ENCODE assay signal across 10 mouse cellular contexts in genomic region chr11:87751491-87751966, GRCm38 (mm10). TPM values are rescaled to one million over a fixed set of nuclear protein-coding genes. Genes with fewer than 3 reads are reported as not detected.
DNase-seq lines count a peak whose midpoint lies in the region; ATAC-seq and TF ChIP-seq lines count a peak whose summit lies in the region.
"Had no signal": no experiment of that assay in that cellular context is flagged by ENCODE, and none has a peak within 500 bp of the region (broad histone marks: within the 10 kb centered on the region; RNA-seq: fewer than 3 reads in every experiment).

No protein-coding gene starts in this region.

- DNase-seq in heart, postnatal 0 days (ENCODE audit: low spot score): no peak
- no peak for DNase-seq in heart, postnatal 36 days
- DNase-seq in embryonic facial prominence, embryonic 10.5 days (ENCODE audit: low spot score): no peak
- peak; percentile 72 for DNase-seq in lung, postnatal 25 days (ENCODE audit: low spot score)
- DNase-seq in thymus, postnatal 0 days (ENCODE audit: low spot score): peak; percentile 94
- no peak for DNase-seq in cerebellum, adult 8-10 months
- DNase-seq in cerebellum, adult 9-11 months: no peak
- no peak for DNase-seq in right cerebral cortex, postnatal 14 days

- TF ChIP-seq EP300 in heart, postnatal 0 days (IDR thresholded peaks at IDR 0.05; ENCODE audit: low read depth): no peak

- peak overlapping the region; percentile 24; the same call in 1 of the 2 replicates for H3K4me2 ChIP-seq in heart, postnatal 0 days (ENCODE audit: low read depth, low read length)
- H3K4me2 ChIP-seq: embryonic facial prominence, embryonic 12.5 days; hindbrain, embryonic 12.5 days had no signal

- no peak overlapping the region; the same call in 1 of the 2 replicates for H3K9ac ChIP-seq in heart, postnatal 0 days (replicated peaks; ENCODE audit: low read depth, low read length)
- H3K9ac ChIP-seq: embryonic facial prominence, embryonic 12.5 days; hindbrain, embryonic 12.5 days had no signal

- peak overlapping the region; percentile 83; the same call in 1 of the 2 replicates for H3K27ac ChIP-seq in heart, postnatal 0 days (ENCODE audit: low read depth)
- peak overlapping the region; percentile 52 for H3K27ac ChIP-seq in embryonic facial prominence, embryonic 10.5 days (replicated peaks)
- H3K27ac ChIP-seq: embryonic facial prominence, embryonic 12.5 days; hindbrain, embryonic 12.5 days had no signal

- TF ChIP-seq CTCF in heart, postnatal 0 days (IDR thresholded peaks at IDR 0.05; ENCODE audit: low read depth): no peak

- H3K27me3 ChIP-seq in heart, postnatal 0 days (ENCODE audit: control insufficient read depth, insufficient read depth, low read length): no peaks in the 10 kb centered on the region
- H3K27me3 ChIP-seq in embryonic facial prominence, embryonic 10.5 days (replicated peaks; ENCODE audit: low read depth, poor library complexity, severe bottlenecking): no peaks in the 10 kb centered on the region
- H3K27me3 ChIP-seq: embryonic facial prominence, embryonic 12.5 days; hindbrain, embryonic 12.5 days had no signal

- ATAC-seq in heart, postnatal 0 days (ENCODE audit: insufficient read depth, low read depth): no peak

- no peaks in the 10 kb centered on the region for H3K9me3 ChIP-seq in heart, postnatal 0 days (replicated peaks; ENCODE audit: control insufficient read depth, low read length)
- H3K9me3 ChIP-seq in embryonic facial prominence, embryonic 10.5 days: no peaks in the 10 kb centered on the region
- H3K9me3 ChIP-seq: embryonic facial prominence, embryonic 12.5 days; hindbrain, embryonic 12.5 days had no signal

- intact Hi-C loops in heart, postnatal 36 days (cut with DNase I): no loop called here

- no peaks in the 10 kb centered on the region for H3K4me1 ChIP-seq in heart, postnatal 0 days (ENCODE audit: control insufficient read depth, insufficient read depth)
- H3K4me1 ChIP-seq in embryonic facial prominence, embryonic 10.5 days: peaks cover 31% of the 10 kb centered on the region
- H3K4me1 ChIP-seq: hindbrain, embryonic 12.5 days had no signal

- H3K36me3 ChIP-seq in heart, postnatal 0 days (replicated peaks; ENCODE audit: control insufficient read depth, insufficient read depth, low read length): no peaks in the 10 kb centered on the region
- H3K36me3 ChIP-seq in embryonic facial prominence, embryonic 10.5 days (replicated peaks): no peaks in the 10 kb centered on the region
- H3K36me3 ChIP-seq: embryonic facial prominence, embryonic 12.5 days; hindbrain, embryonic 12.5 days had no signal

- 52% methylated on average over 4 of the region's 4 CpGs for WGBS in heart, postnatal 0 days
- WGBS in embryonic facial prominence, embryonic 10.5 days: 71% methylated on average over 4 of the region's 4 CpGs

- peak overlapping the region; percentile 14; the same call in 1 of the 2 replicates for H3K4me3 ChIP-seq in heart, postnatal 0 days (ENCODE audit: low read depth, low read length)
- H3K4me3 ChIP-seq in embryonic facial prominence, embryonic 10.5 days: no peak overlapping the region; the same call in 1 of the 2 replicates
- H3K4me3 ChIP-seq: embryonic facial prominence, embryonic 12.5 days; hindbrain, embryonic 12.5 days had no signal

RNA-seq across cellular contexts. Expression of gene Tspoap1, which starts 8.8 kb away (rescaled TPM):
- 1.6 TPM in 1 of 2 replicates, not detected in the other for total RNA-seq in heart, postnatal 0 days (2014; rRNA removed; ENCODE audit: low replicate concordance)
- polyA plus RNA-seq in heart, postnatal 0 days (2015; fragmentation: Nextera tagmentation; extraction: Ambion mirVana): 0.12 TPM in 1 of 2 replicates, not detected in the other
- total RNA-seq in heart, postnatal 36 days (2021): under 1 TPM in 1 of 2 experiments, not detected in 1; 0.08 TPM
- polyA plus RNA-seq in embryonic facial prominence, embryonic 10.5 days (2016; fragmentation: Nextera tagmentation; extraction: Ambion mirVana): 4.0 and 7.0 TPM in 2 replicates
- polyA plus RNA-seq in thymus, postnatal 0 days (2015; fragmentation: Nextera tagmentation; extraction: Ambion mirVana): 2.6 and 4.0 TPM in 2 replicates

RNA-seq across cellular contexts. Expression of gene Supt4a, which starts 14.2 kb away (rescaled TPM):
- total RNA-seq in heart, postnatal 0 days (2014; rRNA removed; ENCODE audit: low replicate concordance): 50.3 and 73.7 TPM in 2 replicates
- 101 and 104 TPM in 2 replicates for polyA plus RNA-seq in heart, postnatal 0 days (2015; fragmentation: Nextera tagmentation; extraction: Ambion mirVana)
- total RNA-seq in heart, postnatal 36 days (2021): 10 to 100 TPM; 46.5 to 55.3 TPM
- polyA plus RNA-seq in embryonic facial prominence, embryonic 10.5 days (2016; fragmentation: Nextera tagmentation; extraction: Ambion mirVana): 184 and 185 TPM in 2 replicates
- 425 and 454 TPM in 2 replicates for polyA plus RNA-seq in thymus, postnatal 0 days (2015; fragmentation: Nextera tagmentation; extraction: Ambion mirVana)

RNA-seq across cellular contexts. Expression of gene Mpo, which starts 41.9 kb away (rescaled TPM):
- total RNA-seq in heart, postnatal 0 days (2014; rRNA removed; ENCODE audit: low replicate concordance): 0.46 and 2.6 TPM in 2 replicates
- 0.26 and 0.36 TPM in 2 replicates for polyA plus RNA-seq in heart, postnatal 0 days (2015; fragmentation: Nextera tagmentation; extraction: Ambion mirVana)
- not detected for total RNA-seq in heart, postnatal 36 days (2021)
- polyA plus RNA-seq in embryonic facial prominence, embryonic 10.5 days (2016; fragmentation: Nextera tagmentation; extraction: Ambion mirVana): 5.2 and 6.3 TPM in 2 replicates
- polyA plus RNA-seq in thymus, postnatal 0 days (2015; fragmentation: Nextera tagmentation; extraction: Ambion mirVana): 5.0 and 6.2 TPM in 2 replicates

Comparison
In these comparisons a context has a peak if more than half of its experiments do, and no peak if none do; other contexts are left out.
1. DNase-seq: peak in lung, postnatal 25 days (single experiment) and thymus, postnatal 0 days (single experiment); none in heart, postnatal 0 days (single experiment), heart, postnatal 36 days (0 of 2), embryonic facial prominence, embryonic 10.5 days (single experiment), cerebellum, adult 8-10 months (single experiment), cerebellum, adult 9-11 months (single experiment) and right cerebral cortex, postnatal 14 days (single experiment).